Mouse (Mus musculus) regulatory T cell (primary cell): ENCODE measurements around the gene Nid1.
"Not testable (repeated sequence)": the region's sequence is repeated elsewhere in the genome, so short reads cannot be mapped to it uniquely, and the experiment has no call there.

ENCODE experiments used
- in situ Hi-C: fragments of 300-600 bp; cut with MboI, MseI; formaldehyde crosslinking; loops from one replicate; pipeline ENCODE4 v1.15.1; 2025; ENCODE audit warnings: high pct_unique_total_duplicates

Nid1 gene

GRCm38 (mm10) chr13:13437460-13438015 lies at the start of gene Nid1:
Gene Nid1, plus strand, starts transcription at chr13:13437551.
- in situ Hi-C loops = not testable (repeated sequence)

- in situ Hi-C loops = loop anchor here (25.0 kb wide), 1 partner anchor 906 kb away; no protein-coding TSS in a partner anchor
Observed at GRCm38 (mm10) chr13:13393228-13394095, 43.9 kb upstream of the Nid1 start, which contains the start of gene Gpr137b. Gene Gpr137b, minus strand, starts transcription at chr13:13394014.

- in situ Hi-C loops = loop anchor here (25.0 kb wide), 1 partner anchor 907 kb away; no protein-coding TSS in a partner anchor
Observed at GRCm38 (mm10) chr13:13394096-13394395, 43.3 kb upstream of the Nid1 start.

GRCm38 (mm10) chr13:13400851-13401250 lies 36.5 kb upstream of the Nid1 start:
- in situ Hi-C loops = not testable (repeated sequence)

GRCm38 (mm10) chr13:13402818-13403217 lies 34.5 kb upstream of the Nid1 start:
- in situ Hi-C loops = not testable (repeated sequence)

- in situ Hi-C loops = not testable (repeated sequence)
Observed at GRCm38 (mm10) chr13:13403366-13403765, 34.0 kb upstream of the Nid1 start.

GRCm38 (mm10) chr13:13403839-13404238 lies 33.5 kb upstream of the Nid1 start:
- in situ Hi-C loops = not testable (repeated sequence)

GRCm38 (mm10) chr13:13404517-13405155 lies 32.7 kb upstream of the Nid1 start:
- in situ Hi-C loops = not testable (repeated sequence)

GRCm38 (mm10) chr13:13405511-13405910 lies 31.8 kb upstream of the Nid1 start:
- in situ Hi-C loops = not testable (repeated sequence)

GRCm38 (mm10) chr13:13414206-13414605 lies 23.1 kb upstream of the Nid1 start:
- in situ Hi-C loops = no loop called here

GRCm38 (mm10) chr13:13415120-13416006 lies 22.0 kb upstream of the Nid1 start:
- in situ Hi-C loops = not testable (repeated sequence)

- in situ Hi-C loops = not testable (repeated sequence)
Observed at GRCm38 (mm10) chr13:13416007-13416337, 21.4 kb upstream of the Nid1 start.

GRCm38 (mm10) chr13:13418859-13419258 lies 18.5 kb upstream of the Nid1 start:
- in situ Hi-C loops = not testable (repeated sequence)

- in situ Hi-C loops = not testable (repeated sequence)
Observed at GRCm38 (mm10) chr13:13423301-13423700, 14.1 kb upstream of the Nid1 start.

GRCm38 (mm10) chr13:13436161-13436560 lies 1.2 kb upstream of the Nid1 start:
- in situ Hi-C loops = not testable (repeated sequence)

- in situ Hi-C loops = not testable (repeated sequence)
Observed at GRCm38 (mm10) chr13:13438112-13438953, 982 bp downstream of the Nid1 start.

- in situ Hi-C loops = not testable (repeated sequence)
Observed at GRCm38 (mm10) chr13:13445601-13446000, 8.2 kb downstream of the Nid1 start.

- in situ Hi-C loops = not testable (repeated sequence)
Observed at GRCm38 (mm10) chr13:13446711-13447443, 9.5 kb downstream of the Nid1 start.

GRCm38 (mm10) chr13:13449981-13450380 lies 12.6 kb downstream of the Nid1 start:
- in situ Hi-C loops = not testable (repeated sequence)

- in situ Hi-C loops = not testable (repeated sequence)
Observed at GRCm38 (mm10) chr13:13450931-13451330, 13.6 kb downstream of the Nid1 start.
